ENCODE assay signal across 17 mouse cellular contexts in genomic region chr1:57684387-57685162, GRCm38 (mm10).
DNase-seq lines count a peak whose midpoint lies in the region; ATAC-seq and TF ChIP-seq lines count a peak whose summit lies in the region.
"Had no signal": no experiment of that assay in that cellular context is flagged by ENCODE, and none has a peak within 500 bp of the region (broad histone marks: within the 10 kb centered on the region; RNA-seq: fewer than 3 reads in every experiment).

No protein-coding gene starts in this region.

- H3K9me3 ChIP-seq in lung, embryonic 14.5 days (ENCODE audit: low read depth, low read length), result no peaks in the 10 kb centered on the region
- H3K9me3 ChIP-seq in lung, postnatal 0 days (ENCODE audit: low read length), result no peaks in the 10 kb centered on the region
- H3K9me3 ChIP-seq: forebrain, embryonic 15.5 days; hindbrain, embryonic 15.5 days had no signal

- H3K4me1 ChIP-seq in lung, embryonic 14.5 days (ENCODE audit: insufficient read depth), result no peaks in the 10 kb centered on the region
- no peaks in the 10 kb centered on the region for H3K4me1 ChIP-seq in lung, postnatal 0 days (ENCODE audit: insufficient read depth, low read depth, low read length)
- H3K4me1 ChIP-seq in embryonic fibroblast, embryonic 13.5 days (ENCODE audit: control insufficient read depth, insufficient read depth, low read length), result peaks cover 3% of the 10 kb centered on the region
- H3K4me1 ChIP-seq: forebrain, embryonic 15.5 days; hindbrain, embryonic 15.5 days had no signal

- WGBS in lung, embryonic 14.5 days, result 60% methylated on average over 14 of the region's 14 CpGs
- WGBS in lung, postnatal 0 days, result 68% methylated on average over 14 of the region's 14 CpGs

- TF ChIP-seq POLR2A in embryonic fibroblast, embryonic 13.5 days (IDR thresholded peaks at IDR 0.05; ENCODE audit: low read depth, low read length), result no peak

- intact Hi-C loops in heart, postnatal 36 days (cut with DNase I), result no loop called here

- H3K27me3 ChIP-seq in lung, embryonic 14.5 days (ENCODE audit: insufficient read depth, low read length), result no peaks in the 10 kb centered on the region
- H3K27me3 ChIP-seq in lung, postnatal 0 days (replicated peaks; ENCODE audit: insufficient read depth, low read length), result no peaks in the 10 kb centered on the region
- H3K27me3 ChIP-seq: forebrain, embryonic 15.5 days; hindbrain, embryonic 15.5 days had no signal

- peak; percentile 8 to 16 for DNase-seq in heart, adult 18-20 months
- no peak for DNase-seq in heart, postnatal 36 days
- peak; percentile 49 for DNase-seq in lung, embryonic 14.5 days
- DNase-seq in lung, postnatal 0 days (ENCODE audit: low spot score), result no peak
- DNase-seq in urinary bladder, adult 18-20 months (ENCODE audit: low spot score in 2 of 2), result no peak
- DNase-seq: adrenal gland, postnatal 14 days; B cell, adult 2 months; cerebellum, adult 18-20 months; spleen, adult 18-20 months; thymus, postnatal 25 days had no signal

- ATAC-seq in lung, embryonic 14.5 days (ENCODE audit: insufficient read depth), result no peak
- no peak for ATAC-seq in lung, postnatal 0 days
- ATAC-seq in erythroid progenitor cell, adult 5-6 weeks (replicated peaks; ENCODE audit: low FRiP score, poor library complexity, severe bottlenecking), result no peak
- ATAC-seq: forebrain, embryonic 15.5 days; intestine, embryonic 16.5 days; midbrain, embryonic 16.5 days had no signal

- no peaks in the 10 kb centered on the region for H3K36me3 ChIP-seq in lung, embryonic 14.5 days (ENCODE audit: insufficient read depth)
- H3K36me3 ChIP-seq in lung, postnatal 0 days (ENCODE audit: insufficient read depth, low read length), result no peaks in the 10 kb centered on the region
- H3K36me3 ChIP-seq: forebrain, embryonic 15.5 days; hindbrain, embryonic 15.5 days had no signal

- no peak for TF ChIP-seq CTCF in lung, embryonic 14.5 days (IDR thresholded peaks at IDR 0.05; ENCODE audit: low read depth)
- no peak for TF ChIP-seq CTCF in lung, postnatal 0 days (IDR thresholded peaks at IDR 0.05)
- no peak for TF ChIP-seq CTCF in embryonic fibroblast, embryonic 13.5 days (IDR thresholded peaks at IDR 0.05; ENCODE audit: borderline replicate concordance, insufficient read depth, low read length)

- no peak overlapping the region for H3K9ac ChIP-seq in lung, embryonic 14.5 days
- no peak overlapping the region for H3K9ac ChIP-seq in lung, postnatal 0 days (replicated peaks; ENCODE audit: low read depth)
- H3K9ac ChIP-seq: forebrain, embryonic 15.5 days; hindbrain, embryonic 15.5 days had no signal

- no peak for TF ChIP-seq EP300 in lung, postnatal 0 days (IDR thresholded peaks at IDR 0.05)

- H3K4me3 ChIP-seq in lung, embryonic 14.5 days (ENCODE audit: low read depth, low read length), result no peak overlapping the region
- no peak overlapping the region for H3K4me3 ChIP-seq in lung, postnatal 0 days (ENCODE audit: low read depth, low read length)
- no peak overlapping the region for H3K4me3 ChIP-seq in embryonic fibroblast, embryonic 13.5 days (ENCODE audit: insufficient read depth, low read length)
- H3K4me3 ChIP-seq: forebrain, embryonic 15.5 days; hindbrain, embryonic 15.5 days had no signal

- no peak overlapping the region for H3K27ac ChIP-seq in lung, embryonic 14.5 days (ENCODE audit: low read depth)
- H3K27ac ChIP-seq in lung, postnatal 0 days (ENCODE audit: low read length), result no peak overlapping the region
- H3K27ac ChIP-seq in embryonic fibroblast, embryonic 13.5 days (ENCODE audit: insufficient read depth, low read length), result peak overlapping the region; percentile 51
- H3K27ac ChIP-seq: forebrain, embryonic 15.5 days; hindbrain, embryonic 15.5 days; kidney, postnatal 0 days had no signal

- no peak overlapping the region for H3K4me2 ChIP-seq in lung, embryonic 14.5 days
- no peak overlapping the region for H3K4me2 ChIP-seq in lung, postnatal 0 days (replicated peaks; ENCODE audit: low read depth, low read length)
- H3K4me2 ChIP-seq: forebrain, embryonic 15.5 days; hindbrain, embryonic 15.5 days had no signal

Comparison
In these comparisons a context has a peak if more than half of its experiments do, and no peak if none do; other contexts are left out.
1. DNase-seq: peak in heart, adult 18-20 months (2 of 2) and lung, embryonic 14.5 days (single experiment); none in heart, postnatal 36 days (0 of 2), lung, postnatal 0 days (single experiment) and urinary bladder, adult 18-20 months (0 of 2).